Mouse (Mus musculus): Measurements from ENCODE around the gene Hmcn1. TPM values are rescaled to one million over a fixed set of nuclear protein-coding genes. Genes with fewer than 3 reads are reported as not detected.

Gene Hmcn1
- total and polyA plus RNA-seq, 3 experiments = not detected

DNA sequence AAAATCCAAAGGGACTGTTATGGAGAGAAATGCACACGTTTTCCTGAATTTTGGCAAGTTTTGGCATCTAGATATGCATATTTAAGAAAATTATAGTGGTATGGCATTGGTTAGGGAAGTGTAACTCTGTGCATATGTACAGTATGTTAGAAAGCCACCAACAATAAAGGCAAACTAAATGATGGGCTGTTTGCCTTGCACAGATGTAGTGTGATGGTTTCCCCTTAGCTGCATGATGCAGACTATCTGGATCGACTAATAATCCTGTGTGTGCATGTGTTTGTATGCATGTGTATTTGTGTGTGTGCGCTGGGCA is 361.4 kb downstream of the Hmcn1 start:
- H3K4me1 ChIP-seq (ENCODE audit: control insufficient read depth in 1 of 2, insufficient read depth in 2 of 2, low read length in 2 of 2) = no peaks in the 10 kb centered on the region
- H3K27ac ChIP-seq (ENCODE audit: control insufficient read depth, low read depth, low read length) = no peak overlapping the region
- H3K27me3 ChIP-seq (ENCODE audit: control insufficient read depth in 1 of 2, insufficient read depth in 2 of 2, low read length in 2 of 2) = no peaks in the 10 kb centered on the region
- H3K4me3 ChIP-seq (ENCODE audit: control insufficient read depth in 1 of 2, insufficient read depth in 1 of 2, low read depth in 2 of 2, low read length in 2 of 2) = no peak overlapping the region
- H3K79me2 ChIP-seq (ENCODE audit: control insufficient read depth, insufficient read depth, low read length, poor library complexity) = no peaks in the 10 kb centered on the region
- TF ChIP-seq SIN3A (IDR thresholded peaks at IDR 0.05; ENCODE audit: low read length) = no peak
- no peak for TF ChIP-seq HCFC1 (IDR thresholded peaks at IDR 0.05; ENCODE audit: low read depth, low read length)
- no peak for TF ChIP-seq ZMIZ1 (IDR thresholded peaks at IDR 0.05; ENCODE audit: low read depth, low read length)
- no peak for TF ChIP-seq USF2 (IDR thresholded peaks at IDR 0.05; ENCODE audit: borderline replicate concordance in 1 of 2, insufficient read depth in 1 of 2, low read depth in 1 of 2, low read length in 2 of 2)
- TF ChIP-seq SMC3 (IDR thresholded peaks at IDR 0.05; ENCODE audit: low read depth, low read length) = no peak
- no peak for TF ChIP-seq TCF12 (IDR thresholded peaks at IDR 0.05; ENCODE audit: low read depth, low read length)
- TF ChIP-seq TBP (IDR thresholded peaks at IDR 0.05; ENCODE audit: low read depth, low read length) = no peak
- no peak for TF ChIP-seq UBTF (IDR thresholded peaks at IDR 0.05; ENCODE audit: borderline replicate concordance, insufficient read depth, low read depth, low read length)
- TF ChIP-seq MYB (IDR thresholded peaks at IDR 0.05; ENCODE audit: low read depth, low read length) = no peak
- TF ChIP-seq E2F4 (IDR thresholded peaks at IDR 0.05; ENCODE audit: borderline replicate concordance, low read depth, low read length) = no peak
- TF ChIP-seq ZNF384 (IDR thresholded peaks at IDR 0.05; ENCODE audit: low read depth, low read length) = no peak
- no peak for TF ChIP-seq POLR2AphosphoS5 (IDR thresholded peaks at IDR 0.05; ENCODE audit: borderline replicate concordance, low read depth, low read length)
- TF ChIP-seq KAT2A (conservative IDR thresholded peaks at IDR 0.05; ENCODE audit: low read depth, low read length) = no peak
- TF ChIP-seq RCOR1 (IDR thresholded peaks at IDR 0.05; ENCODE audit: low read depth, low read length) = no peak
- DNase-seq (ENCODE audit: low read depth, low spot score) = no peak
- H3K9me3 ChIP-seq (replicated peaks; ENCODE audit: insufficient read depth, low read length) = no peaks in the 10 kb centered on the region
- no peak overlapping the region for H3K9ac ChIP-seq (ENCODE audit: control insufficient read depth, low read depth, low read length, poor library complexity, severe bottlenecking)
- H3K36me3 ChIP-seq (ENCODE audit: control insufficient read depth in 1 of 2, insufficient read depth in 2 of 2, low read length in 2 of 2) = no peaks in the 10 kb centered on the region

DNA sequence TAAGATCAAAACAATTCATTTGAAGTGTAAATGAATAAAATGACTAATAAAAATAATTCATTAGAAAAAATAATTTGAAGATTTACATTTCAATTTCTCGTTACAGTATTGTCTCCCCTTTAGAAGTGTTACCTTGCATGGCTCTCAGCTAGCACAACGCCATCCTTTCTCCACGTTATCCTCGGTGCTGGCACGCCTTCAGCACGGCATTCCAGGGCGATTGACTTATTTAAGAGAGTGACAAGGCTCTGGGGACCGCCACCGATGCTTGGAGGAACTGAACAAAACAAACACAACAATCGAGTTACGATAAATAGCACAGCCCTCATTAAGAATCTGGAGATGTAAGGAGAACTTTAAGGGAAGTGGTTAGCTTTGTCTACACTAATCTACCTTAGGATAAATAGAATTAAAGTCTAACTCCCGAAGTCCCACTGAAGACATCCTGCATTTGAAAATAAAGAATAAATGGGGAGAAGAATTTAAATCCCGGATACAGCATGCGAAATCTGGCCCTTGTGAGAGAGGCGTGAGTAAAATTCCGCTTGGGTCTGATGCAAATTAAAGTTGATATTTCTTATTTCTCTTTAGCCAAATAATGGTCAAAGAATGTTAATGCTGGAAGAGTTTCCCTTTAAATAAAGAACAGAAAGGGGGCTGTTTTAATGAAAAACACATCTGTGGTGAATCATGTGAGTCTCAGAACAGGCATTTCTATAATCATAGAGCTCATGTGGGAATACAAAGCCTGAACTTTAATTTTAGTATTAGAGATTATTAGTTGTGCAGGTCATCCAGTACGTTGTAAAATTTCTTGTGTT is 362.0 kb downstream of the Hmcn1 start:
- H3K9me3 ChIP-seq (replicated peaks; ENCODE audit: insufficient read depth, low read length) = no peaks in the 10 kb centered on the region
- no peaks in the 10 kb centered on the region for H3K79me2 ChIP-seq (ENCODE audit: control insufficient read depth, insufficient read depth, low read length, poor library complexity)
- H3K4me3 ChIP-seq (ENCODE audit: control insufficient read depth in 1 of 2, insufficient read depth in 1 of 2, low read depth in 2 of 2, low read length in 2 of 2) = no peak overlapping the region
- no peaks in the 10 kb centered on the region for H3K4me1 ChIP-seq (ENCODE audit: control insufficient read depth in 1 of 2, insufficient read depth in 2 of 2, low read length in 2 of 2)
- H3K27ac ChIP-seq (ENCODE audit: control insufficient read depth, low read depth, low read length) = no peak overlapping the region
- no peak overlapping the region for H3K9ac ChIP-seq (ENCODE audit: control insufficient read depth, low read depth, low read length, poor library complexity, severe bottlenecking)
- H3K36me3 ChIP-seq (ENCODE audit: control insufficient read depth in 1 of 2, insufficient read depth in 2 of 2, low read length in 2 of 2) = no peaks in the 10 kb centered on the region
- H3K27me3 ChIP-seq (ENCODE audit: control insufficient read depth in 1 of 2, insufficient read depth in 2 of 2, low read length in 2 of 2) = no peaks in the 10 kb centered on the region
- TF ChIP-seq E2F4 (IDR thresholded peaks at IDR 0.05; ENCODE audit: borderline replicate concordance, low read depth, low read length) (no peak), MXI1 (IDR thresholded peaks at IDR 0.05; ENCODE audit: low read depth, low read length) (no peak), TAL1 (IDR thresholded peaks at IDR 0.05; ENCODE audit: low read length) (no peak), KAT2A (conservative IDR thresholded peaks at IDR 0.05; ENCODE audit: low read depth, low read length) (no peak), EP300 (IDR thresholded peaks at IDR 0.05; ENCODE audit: low read depth in 1 of 2, low read length in 2 of 2) (no peak), ZC3H11A (IDR thresholded peaks at IDR 0.05; ENCODE audit: low read depth, low read length) (no peak), USF1 (IDR thresholded peaks at IDR 0.05; ENCODE audit: low read depth, low read length) (no peak), ETS1 (IDR thresholded peaks at IDR 0.05; ENCODE audit: low read depth, low read length) (no peak), GABPA (IDR thresholded peaks at IDR 0.05; ENCODE audit: low read depth, low read length) (no peak), POLR2AphosphoS2 (IDR thresholded peaks at IDR 0.05; ENCODE audit: low read length) (no peak), MAFK (IDR thresholded peaks at IDR 0.05; ENCODE audit: borderline replicate concordance, low read depth, low read length) (no peak), NELFE (IDR thresholded peaks at IDR 0.05; ENCODE audit: low read depth, low read length) (no peak), POLR2A (IDR thresholded peaks at IDR 0.05; ENCODE audit: control insufficient read depth in 1 of 2, insufficient read depth in 1 of 2, low read depth in 1 of 2, low read length in 2 of 2, poor library complexity in 1 of 2) (no peak), TBP (IDR thresholded peaks at IDR 0.05; ENCODE audit: low read depth, low read length) (no peak)
- no peak for DNase-seq (ENCODE audit: low read depth, low spot score)
